Mouse (Mus musculus): ENCODE data around the gene Ugt1a8. TPM values are rescaled to one million over a fixed set of nuclear protein-coding genes. Genes with fewer than 3 reads are reported as not detected.
"Not testable (repeated sequence)": the region's sequence is repeated elsewhere in the genome, so short reads cannot be mapped to it uniquely, and the experiment has no call there.

Ugt1a8 gene
- polyA plus RNA-seq, 1 experiment from 2014 or later = not detected

GRCm38 (mm10) chr1:88092341-88092740 lies 4.7 kb downstream of the Ugt1a8 start:
- ATAC-seq (ENCODE audit: insufficient number of reproducible peaks, insufficient read depth, low FRiP score, low TSS enrichment) = no peak
- Histone ChIP-seq H3K9me3 (no peaks in the 10 kb centered on the region), H3K27me3 (no peaks in the 10 kb centered on the region), H3K4me2 (replicated peaks) (no peak overlapping the region), H3K36me3 (no peaks in the 10 kb centered on the region), H3K4me1 (no peaks in the 10 kb centered on the region), H3K27ac (no peak overlapping the region), H3K9ac (no peak overlapping the region), H3K4me3 (no peak overlapping the region)

DNA sequence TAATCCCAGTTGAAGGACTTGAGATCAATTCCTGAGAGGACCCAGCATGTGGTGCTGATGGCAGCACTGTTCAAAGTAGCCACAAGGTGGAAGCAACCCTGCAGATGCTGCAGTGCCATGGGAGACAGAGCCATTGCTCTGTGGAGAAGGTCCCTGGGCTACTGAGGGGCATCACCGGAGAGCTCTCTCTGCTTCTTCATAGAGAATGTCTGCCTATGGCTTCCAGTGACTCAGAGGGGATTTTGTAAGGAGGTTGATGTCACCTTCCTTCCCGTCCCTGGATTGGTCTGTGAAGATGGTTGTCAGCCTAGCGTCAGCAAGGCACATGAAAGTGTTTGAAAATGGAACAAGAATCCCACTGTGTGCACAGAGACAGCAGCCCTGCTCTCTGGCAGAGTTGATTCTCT lies 6.7 kb downstream of the Ugt1a8 start:
- not testable (repeated sequence) for H3K27ac ChIP-seq; ATAC-seq (ENCODE audit: insufficient number of reproducible peaks, insufficient read depth, low FRiP score, low TSS enrichment); H3K9me3 ChIP-seq; H3K27me3 ChIP-seq; H3K4me3 ChIP-seq; H3K9ac ChIP-seq; H3K4me2 ChIP-seq (replicated peaks); H3K36me3 ChIP-seq; H3K4me1 ChIP-seq
- 64% methylated on average over 3 of the region's 3 CpGs for WGBS

- Histone ChIP-seq H3K9ac (no peak within 1 kb of the TSS), H3K27me3 (no peaks in the 10 kb centered on the region), H3K27ac (peak within 1 kb of the TSS; percentile 9; the same call in 1 of the 2 replicates), H3K4me2 (replicated peaks) (no peak within 1 kb of the TSS; the same call in 1 of the 2 replicates), H3K4me3 (no peak within 1 kb of the TSS), H3K4me1 (no peaks in the 10 kb centered on the region), H3K9me3 (no peaks in the 10 kb centered on the region), H3K36me3 (no peaks in the 10 kb centered on the region)
- 44% methylated on average over 10 of the region's 10 CpGs for WGBS
- no peak for ATAC-seq (ENCODE audit: insufficient number of reproducible peaks, insufficient read depth, low FRiP score, low TSS enrichment)
These were observed 7.4 kb downstream of the Ugt1a8 start, which contains the start of gene Ugt1a7c for GRCm38 (mm10) chr1:88094941-88095492. Ugt1a7c (plus strand) TSS chr1:88095062.

DNA sequence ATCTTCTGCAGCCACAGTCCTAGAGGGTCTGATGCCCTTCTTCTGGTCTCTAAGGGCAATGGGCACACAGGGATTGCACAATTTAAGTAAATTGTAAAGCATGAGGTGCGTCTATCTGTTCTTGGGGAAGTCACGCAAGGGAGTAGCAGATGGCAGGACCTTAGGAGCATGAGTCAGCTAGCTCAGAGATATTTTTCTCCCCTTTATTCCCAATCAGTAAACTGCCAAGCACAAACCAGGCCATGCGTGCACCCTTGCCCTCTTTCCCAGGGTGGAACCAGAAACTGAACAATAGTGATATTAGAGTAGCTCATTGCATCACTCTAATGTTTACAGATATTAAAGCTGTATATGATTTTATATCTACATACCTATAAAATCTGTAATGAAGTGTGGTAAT lies 10.9 kb downstream of the Ugt1a8 start:
- ATAC-seq (ENCODE audit: insufficient number of reproducible peaks, insufficient read depth, low FRiP score, low TSS enrichment); H3K9ac ChIP-seq: not testable (repeated sequence)
- WGBS = 86% methylated on average over 3 of the region's 3 CpGs

GRCm38 (mm10) chr1:88099691-88100090 lies 12.1 kb downstream of the Ugt1a8 start:
- not testable (repeated sequence) for ATAC-seq (ENCODE audit: insufficient number of reproducible peaks, insufficient read depth, low FRiP score, low TSS enrichment); H3K27ac ChIP-seq; H3K4me3 ChIP-seq; H3K9ac ChIP-seq; H3K4me1 ChIP-seq; H3K9me3 ChIP-seq; H3K36me3 ChIP-seq; H3K27me3 ChIP-seq; H3K4me2 ChIP-seq (replicated peaks)
- WGBS = 85% methylated on average over 2 of the region's 2 CpGs

More for the DNA sequence above, 10.9 kb downstream of the Ugt1a8 start:
- not testable (repeated sequence) for H3K9me3 ChIP-seq; H3K4me3 ChIP-seq; H3K27ac ChIP-seq; H3K4me2 ChIP-seq (replicated peaks); H3K27me3 ChIP-seq; H3K4me1 ChIP-seq; H3K36me3 ChIP-seq

GRCm38 (mm10) chr1:88103019-88103418 lies 15.4 kb downstream of the Ugt1a8 start, which contains the start of gene Ugt1a6b:
Ugt1a6b (plus strand) TSS chr1:88103252.
- H3K9ac ChIP-seq; H3K4me1 ChIP-seq; H3K4me3 ChIP-seq; H3K27me3 ChIP-seq; H3K27ac ChIP-seq; ATAC-seq (ENCODE audit: insufficient number of reproducible peaks, insufficient read depth, low FRiP score, low TSS enrichment); H3K4me2 ChIP-seq (replicated peaks); H3K36me3 ChIP-seq; H3K9me3 ChIP-seq: not testable (repeated sequence)
- WGBS = 70% methylated on average over 3 of the region's 3 CpGs

- not testable (repeated sequence) for H3K4me1 ChIP-seq; H3K27ac ChIP-seq; H3K36me3 ChIP-seq; H3K9ac ChIP-seq; H3K4me2 ChIP-seq (replicated peaks); H3K4me3 ChIP-seq; ATAC-seq (ENCODE audit: insufficient number of reproducible peaks, insufficient read depth, low FRiP score, low TSS enrichment); H3K9me3 ChIP-seq; H3K27me3 ChIP-seq
- 88% methylated on average over 4 of the region's 5 CpGs for WGBS
These were observed 16.3 kb downstream of the Ugt1a8 start for GRCm38 (mm10) chr1:88103697-88104468.

DNA sequence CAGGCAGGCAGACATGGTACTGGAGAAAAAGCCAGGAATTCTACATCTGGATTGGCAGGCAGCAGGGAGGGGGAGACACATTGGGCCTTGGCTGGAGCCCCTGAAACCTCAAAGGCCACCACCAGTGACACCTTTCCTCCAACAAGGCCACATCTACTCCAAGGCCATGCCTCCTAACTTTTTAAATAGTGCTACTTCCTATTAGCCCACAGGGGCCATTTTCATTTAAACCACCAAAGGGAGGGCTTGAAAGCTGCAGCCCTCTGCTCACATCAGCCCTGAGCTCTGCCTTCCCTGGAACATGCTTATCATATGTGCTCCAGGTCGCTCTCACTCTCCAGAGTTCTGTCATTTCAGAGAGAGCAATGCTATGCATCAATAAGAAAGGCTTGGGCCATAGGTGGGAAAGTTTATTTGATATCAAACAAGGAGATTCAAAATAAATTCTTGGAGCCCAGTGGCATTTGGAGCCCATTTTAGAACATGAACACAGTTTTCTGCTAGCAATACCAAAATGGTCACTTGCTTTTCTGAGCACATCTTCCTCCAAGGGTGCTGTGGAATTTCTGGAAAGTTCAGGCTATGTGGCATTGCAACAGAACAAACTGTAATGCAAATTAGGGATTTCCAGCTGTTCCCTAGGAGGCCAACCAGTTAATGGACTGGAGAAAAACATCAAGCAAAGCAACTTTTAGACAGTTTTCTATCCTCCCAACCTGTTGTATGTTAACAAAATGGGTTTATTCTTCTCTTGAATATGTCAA lies 17.2 kb downstream of the Ugt1a8 start:
- WGBS = 87% methylated on average over 1 of the region's 1 CpGs
- ATAC-seq (ENCODE audit: insufficient number of reproducible peaks, insufficient read depth, low FRiP score, low TSS enrichment) = no peak

DNA sequence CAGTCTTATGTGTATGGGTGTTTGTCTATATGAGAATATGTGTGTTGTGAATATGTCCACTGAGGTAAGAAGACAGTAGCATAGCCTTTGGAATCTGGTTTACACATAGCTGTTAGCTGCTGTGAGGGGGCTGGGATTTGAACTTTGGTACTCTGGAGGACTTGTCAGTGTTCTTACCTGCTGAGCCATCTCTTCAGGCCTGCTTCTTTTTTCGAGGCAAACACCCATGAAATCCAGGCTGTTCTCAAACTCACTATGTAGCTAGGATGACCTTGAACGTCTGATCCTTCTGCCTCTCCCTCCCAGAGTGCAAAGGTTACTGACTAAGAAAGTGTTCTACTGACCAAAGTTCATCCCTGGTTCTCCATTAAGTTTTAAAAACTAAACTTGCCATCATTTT lies 18.0 kb downstream of the Ugt1a8 start:
- Histone ChIP-seq H3K4me2 (replicated peaks) (no peak overlapping the region), H3K9ac (no peak overlapping the region), H3K36me3 (no peaks in the 10 kb centered on the region), H3K9me3 (no peaks in the 10 kb centered on the region), H3K27me3 (no peaks in the 10 kb centered on the region), H3K27ac (no peak overlapping the region), H3K4me3 (no peak overlapping the region), H3K4me1 (no peaks in the 10 kb centered on the region)
- WGBS = 57% methylated on average over 2 of the region's 2 CpGs
- ATAC-seq (ENCODE audit: insufficient number of reproducible peaks, insufficient read depth, low FRiP score, low TSS enrichment) = no peak

More for the DNA sequence above, 17.2 kb downstream of the Ugt1a8 start:
- H3K9ac ChIP-seq = no peak overlapping the region
- H3K36me3 ChIP-seq = no peaks in the 10 kb centered on the region
- H3K9me3 ChIP-seq = no peaks in the 10 kb centered on the region
- no peak overlapping the region for H3K27ac ChIP-seq
- H3K4me1 ChIP-seq = no peaks in the 10 kb centered on the region
- no peaks in the 10 kb centered on the region for H3K27me3 ChIP-seq
- no peak overlapping the region for H3K4me2 ChIP-seq (replicated peaks)
- H3K4me3 ChIP-seq = no peak overlapping the region

- H3K4me1 ChIP-seq; H3K9ac ChIP-seq; ATAC-seq (ENCODE audit: insufficient number of reproducible peaks, insufficient read depth, low FRiP score, low TSS enrichment); H3K36me3 ChIP-seq; H3K4me3 ChIP-seq; H3K4me2 ChIP-seq (replicated peaks); H3K27me3 ChIP-seq; H3K9me3 ChIP-seq; H3K27ac ChIP-seq: not testable (repeated sequence)
- 87% methylated on average over 2 of the region's 2 CpGs for WGBS
These were observed 21.5 kb downstream of the Ugt1a8 start for GRCm38 (mm10) chr1:88109027-88109557.

- not testable (repeated sequence) for H3K36me3 ChIP-seq; H3K9ac ChIP-seq; H3K27ac ChIP-seq; H3K27me3 ChIP-seq; H3K4me2 ChIP-seq (replicated peaks); ATAC-seq (ENCODE audit: insufficient number of reproducible peaks, insufficient read depth, low FRiP score, low TSS enrichment); H3K4me3 ChIP-seq; H3K4me1 ChIP-seq; H3K9me3 ChIP-seq
- WGBS = 68% methylated on average over 2 of the region's 2 CpGs
These were observed 22.0 kb downstream of the Ugt1a8 start for GRCm38 (mm10) chr1:88109604-88110003.

Data from embryonic facial prominence, embryonic 12.5 days (tissue).